Mouse (Mus musculus) heart, embryonic 11.5 days (tissue): ENCODE results near the gene Nup107. TPM values are rescaled to one million over a fixed set of nuclear protein-coding genes. Genes with fewer than 3 reads are reported as not detected.

ENCODE experiments used
- ATAC-seq: fragments of 200-750 bp; cut with Nextera tagmentation; replicated peaks from 2 replicates; pipeline ENCODE4 v1.8.0; 2017; ENCODE audit warnings: moderate library complexity; ENCODE audit not compliant: insufficient number of reproducible peaks, low FRiP score, low TSS enrichment
- H3K27ac ChIP-seq: fragments of 300-500 bp; sonication (generic); 2 replicates; pipeline ENCODE4 v1.5.1; 2014; ENCODE audit warnings: mild to moderate bottlenecking, low read depth, low read length
- H3K27me3 ChIP-seq: fragments of 300-500 bp; sonication (generic); 2 replicates; pipeline ENCODE4 v1.6.1; 2014; ENCODE audit warnings: mild to moderate bottlenecking, low read length, mixed read lengths; ENCODE audit not compliant: control insufficient read depth, insufficient read depth
- H3K36me3 ChIP-seq: fragments of 300-500 bp; sonication (generic); 2 replicates; pipeline ENCODE4 v1.6.1; 2014; ENCODE audit warnings: mild to moderate bottlenecking, low read length, moderate library complexity, mixed read lengths; ENCODE audit not compliant: control insufficient read depth, insufficient read depth
- H3K4me1 ChIP-seq: fragments of 300-500 bp; sonication (generic); 2 replicates; pipeline ENCODE4 v1.6.1; 2014; ENCODE audit warnings: low read length; ENCODE audit not compliant: control insufficient read depth, insufficient read depth
- H3K4me2 ChIP-seq: fragments of 300-500 bp; sonication (generic); 2 replicates; pipeline ENCODE4 v1.6.1; 2014; ENCODE audit warnings: mild to moderate bottlenecking, moderate library complexity
- H3K4me3 ChIP-seq: fragments of 300-500 bp; sonication (generic); 2 replicates; pipeline ENCODE4 v1.5.1; 2014; ENCODE audit warnings: low read depth, low read length
- H3K9ac ChIP-seq: fragments of 300-500 bp; sonication (generic); 2 replicates; pipeline ENCODE4 v1.6.1; 2014; ENCODE audit warnings: mild to moderate bottlenecking, low read depth, low read length, moderate library complexity
- H3K9me3 ChIP-seq: fragments of 300-500 bp; sonication (generic); replicated peaks from 2 replicates; pipeline ENCODE4 v1.6.1; 2016; ENCODE audit warnings: low read length; ENCODE audit not compliant: control insufficient read depth
- WGBS: fragments of 180-500 bp; shearing (Covaris S2); extraction: QIAGEN DNeasy Blood & Tissue Kit; methylation state at CpG from one replicate; pipeline ENCODE4 v1.1.7; 2014; ENCODE audit not compliant: insufficient replicate concordance; 5-methylcytosine and 5-hydroxymethylcytosine counted together
- polyA plus RNA-seq: library from polyadenylated mRNA; unstranded; fragments of >200 nt; fragmentation: Nextera tagmentation; extraction: Ambion mirVana; gene quantifications from 2 replicates; pipeline ENCODE4 v1.2.1, GENCODE M21; 2014

Gene Nup107
- polyA plus RNA-seq, 1 experiment from 2014 or later, result 56.3 TPM

DNA sequence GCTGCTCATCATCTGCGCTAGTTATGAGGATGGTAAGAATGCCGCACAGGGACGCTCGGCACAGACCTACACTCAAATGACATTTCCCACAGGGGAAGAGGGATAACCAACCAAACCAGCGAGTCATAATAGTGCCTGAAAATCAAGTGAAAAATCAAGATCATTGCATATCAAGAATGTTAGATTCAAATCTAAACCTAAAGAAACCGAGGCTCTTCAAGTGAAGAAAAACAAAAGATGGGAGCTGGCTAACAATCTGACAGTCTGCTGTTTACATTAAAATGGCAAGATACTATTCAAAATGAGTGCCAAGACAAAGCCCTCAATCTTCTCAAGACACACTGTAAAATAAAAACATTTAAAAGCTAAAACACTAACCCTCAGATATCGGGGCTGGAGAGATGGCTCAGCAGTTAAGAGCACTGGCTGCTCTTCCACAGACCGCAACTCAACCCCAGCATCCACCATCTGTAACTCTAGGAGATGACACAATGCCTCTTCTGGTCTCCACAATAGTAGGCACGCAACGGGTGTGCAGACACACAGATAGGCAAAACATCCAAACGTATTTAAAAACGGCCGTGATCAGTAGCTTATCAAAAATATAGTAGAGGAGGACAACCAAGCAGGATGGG is 8.6 kb downstream of the Nup107 start:
- peaks cover 18% of the 10 kb centered on the region for H3K36me3 ChIP-seq

DNA sequence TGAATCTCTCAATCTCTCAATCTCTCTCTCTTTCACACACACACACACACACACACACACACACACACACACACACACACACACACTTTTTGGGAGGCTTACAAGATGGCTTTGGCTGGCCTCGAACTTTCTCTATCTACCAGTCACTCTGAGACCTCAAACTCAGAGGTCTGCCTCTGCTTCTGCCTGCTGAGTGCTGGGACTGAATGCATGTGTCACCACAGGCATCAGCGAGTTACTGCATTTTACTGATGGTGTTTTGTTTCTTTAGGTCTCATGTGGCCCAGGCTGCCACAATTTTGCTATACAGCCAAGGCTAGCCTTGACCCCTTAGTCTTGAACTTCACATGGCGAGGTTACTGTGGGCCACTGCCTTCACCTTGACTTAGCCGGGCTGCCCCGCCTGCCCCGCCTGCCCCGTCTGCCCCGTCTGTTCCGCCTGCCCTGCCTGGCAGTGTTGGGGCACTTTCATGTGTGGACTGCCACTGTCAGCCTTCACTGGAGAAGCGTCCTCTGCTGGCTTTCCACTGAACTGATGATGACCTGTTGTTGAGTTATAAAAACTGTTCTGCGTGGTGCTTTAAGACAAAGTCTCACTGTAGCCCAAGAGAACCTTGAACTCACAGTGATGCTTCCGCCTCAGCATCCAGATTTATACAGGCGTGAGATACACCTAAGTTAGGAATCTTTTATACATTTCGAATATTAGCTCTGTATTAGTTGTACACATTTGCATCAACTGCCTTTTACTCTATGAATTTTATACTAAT is 9.8 kb downstream of the Nup107 start:
- H3K4me2 ChIP-seq, result no peak overlapping the region
- ATAC-seq, result no peak
- no peak overlapping the region for H3K9ac ChIP-seq
- no peaks in the 10 kb centered on the region for H3K27me3 ChIP-seq
- no peaks in the 10 kb centered on the region for H3K4me1 ChIP-seq
- no peak overlapping the region for H3K4me3 ChIP-seq
- 93% methylated on average over 14 of the region's 14 CpGs for WGBS
- H3K9me3 ChIP-seq, result no peaks in the 10 kb centered on the region
- H3K36me3 ChIP-seq, result peaks cover 25% of the 10 kb centered on the region
- no peak overlapping the region for H3K27ac ChIP-seq

More for the DNA sequence above, 8.6 kb downstream of the Nup107 start:
- Histone ChIP-seq H3K4me2 (no peak overlapping the region), H3K4me1 (no peaks in the 10 kb centered on the region), H3K4me3 (no peak overlapping the region), H3K9ac (no peak overlapping the region), H3K27me3 (no peaks in the 10 kb centered on the region), H3K9me3 (no peaks in the 10 kb centered on the region), H3K27ac (no peak overlapping the region)
- ATAC-seq, result no peak
- WGBS, result 94% methylated on average over 13 of the region's 13 CpGs

DNA sequence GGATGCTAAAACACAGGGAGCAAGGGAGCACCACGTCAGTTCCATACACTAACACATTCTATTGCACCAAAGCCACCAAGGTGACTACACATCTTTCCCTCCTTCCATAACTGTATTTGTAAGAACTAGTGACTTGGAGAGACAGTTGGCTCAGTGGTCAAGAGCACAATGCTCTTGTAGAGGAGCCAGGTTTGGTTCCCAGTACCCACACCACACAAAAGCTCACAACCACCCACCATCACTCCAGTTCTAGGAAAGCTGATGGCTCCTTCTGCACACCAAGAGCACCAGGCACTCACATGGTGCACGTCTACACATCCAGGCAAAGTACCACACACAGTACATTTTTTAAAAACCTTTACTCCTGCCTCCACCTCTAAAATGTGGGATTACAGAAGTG is 10.4 kb downstream of the Nup107 start:
- 80% methylated on average over 2 of the region's 2 CpGs for WGBS
- Histone ChIP-seq H3K27me3 (no peaks in the 10 kb centered on the region), H3K4me2 (no peak overlapping the region), H3K36me3 (peaks cover 28% of the 10 kb centered on the region), H3K9me3 (no peaks in the 10 kb centered on the region), H3K9ac (no peak overlapping the region), H3K4me1 (no peaks in the 10 kb centered on the region), H3K27ac (no peak overlapping the region), H3K4me3 (no peak overlapping the region)
- no peak for ATAC-seq

DNA sequence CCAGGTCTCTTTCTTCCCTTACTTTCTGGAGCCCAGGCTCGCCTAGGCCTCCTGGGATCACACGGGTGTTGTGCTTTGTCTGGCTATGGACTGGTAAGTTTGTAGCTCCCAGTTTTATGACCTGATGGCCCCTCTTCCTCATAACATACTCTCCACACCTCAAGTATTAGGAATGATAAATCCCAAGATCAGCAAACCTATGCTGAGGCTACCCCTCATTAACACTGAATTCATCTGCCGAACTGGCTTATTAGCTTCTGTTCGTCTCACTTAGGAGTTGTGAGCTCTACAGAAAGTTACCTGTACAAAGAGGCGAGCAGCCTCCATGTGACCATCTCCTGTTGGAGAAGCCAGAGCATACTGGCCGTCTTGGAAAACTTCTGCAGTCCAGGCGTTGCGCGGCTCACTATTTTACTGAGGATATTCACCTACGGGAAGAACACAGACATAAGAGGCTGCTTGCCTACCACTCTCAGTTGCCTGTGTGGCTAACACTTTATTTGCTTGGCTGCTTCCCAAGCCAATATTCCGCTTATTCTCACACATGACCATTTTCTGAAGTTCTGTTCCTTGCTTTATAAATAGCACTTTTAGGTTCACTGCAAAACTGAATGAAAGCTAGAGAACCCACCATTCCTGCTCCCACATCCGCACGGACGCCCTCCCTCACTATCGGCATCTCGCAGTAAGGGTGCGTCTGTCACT is 11.3 kb downstream of the Nup107 start:
- Histone ChIP-seq H3K9me3 (no peaks in the 10 kb centered on the region), H3K4me2 (no peak overlapping the region), H3K36me3 (peaks cover 29% of the 10 kb centered on the region), H3K27me3 (no peaks in the 10 kb centered on the region), H3K9ac (no peak overlapping the region), H3K4me3 (no peak overlapping the region), H3K4me1 (no peaks in the 10 kb centered on the region), H3K27ac (no peak overlapping the region)
- ATAC-seq, result no peak
- 93% methylated on average over 17 of the region's 17 CpGs for WGBS

DNA sequence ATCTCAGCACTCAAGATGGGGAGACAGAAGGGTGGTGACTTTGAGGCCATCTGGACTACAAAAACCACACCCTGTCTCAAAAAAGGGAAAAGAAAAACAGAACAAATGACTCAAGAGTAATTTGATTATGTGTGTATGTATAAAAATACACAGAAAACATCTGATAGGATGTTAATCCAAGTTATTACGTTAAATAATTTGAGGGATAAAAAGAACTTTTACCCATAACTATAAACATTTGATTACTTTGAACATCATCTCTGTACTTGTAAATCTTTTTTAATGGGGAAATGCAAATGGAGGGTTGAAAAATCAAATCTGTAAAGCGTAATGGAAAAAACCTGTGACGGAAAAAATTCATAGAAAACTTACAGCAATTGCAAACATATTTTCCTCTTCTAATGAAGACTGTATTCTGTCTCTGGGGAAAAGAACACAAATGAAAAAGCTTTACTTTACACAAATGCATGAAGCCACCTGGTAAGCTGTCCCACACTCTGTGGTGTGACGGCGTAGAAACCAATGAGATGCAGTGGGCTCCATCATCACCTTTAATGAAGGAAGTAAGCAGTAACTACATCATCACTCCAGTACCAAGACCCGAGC is 12.1 kb downstream of the Nup107 start:
- no peak overlapping the region for H3K9ac ChIP-seq
- no peak for ATAC-seq
- H3K9me3 ChIP-seq, result no peaks in the 10 kb centered on the region
- no peak overlapping the region for H3K4me2 ChIP-seq
- no peak overlapping the region for H3K27ac ChIP-seq
- no peak overlapping the region for H3K4me3 ChIP-seq
- peaks cover 33% of the 10 kb centered on the region for H3K36me3 ChIP-seq
- WGBS, result 91% methylated on average over 6 of the region's 6 CpGs
- no peaks in the 10 kb centered on the region for H3K27me3 ChIP-seq
- no peaks in the 10 kb centered on the region for H3K4me1 ChIP-seq

DNA sequence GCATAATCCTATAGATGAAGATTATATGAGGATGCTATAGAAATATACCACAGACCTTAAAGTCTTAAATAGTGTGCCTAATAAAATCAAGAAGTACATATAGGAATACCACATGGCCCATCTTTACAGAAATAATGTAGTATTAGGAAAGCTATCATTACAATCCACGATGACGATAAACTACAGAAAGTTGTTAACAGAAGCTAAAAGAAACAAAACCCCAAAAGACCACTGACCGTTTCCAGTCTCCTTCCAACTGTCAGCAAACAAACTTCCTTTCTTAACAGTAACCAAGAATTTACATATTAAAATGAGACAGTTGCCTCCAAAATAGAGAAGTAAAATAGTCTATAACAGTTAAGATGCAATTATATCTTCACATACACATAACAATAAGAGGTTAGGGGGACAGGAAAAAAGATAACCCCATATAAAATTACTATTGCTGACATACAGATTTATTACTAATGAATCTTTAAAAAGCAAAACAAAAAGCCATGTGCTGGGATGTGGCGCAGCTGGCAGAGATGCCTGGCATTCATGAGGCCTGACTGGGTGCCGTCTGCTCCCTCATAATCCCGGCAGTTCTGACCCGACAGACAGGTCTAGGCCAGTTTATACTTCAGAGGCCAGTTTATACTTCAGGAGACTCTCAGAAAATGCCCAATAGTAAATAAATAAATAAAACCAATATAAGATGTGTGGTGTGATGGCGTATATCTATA is 12.8 kb downstream of the Nup107 start:
- ATAC-seq, result no peak
- Histone ChIP-seq H3K9ac (no peak overlapping the region), H3K4me2 (no peak overlapping the region), H3K27ac (no peak overlapping the region), H3K27me3 (no peaks in the 10 kb centered on the region), H3K36me3 (peaks cover 30% of the 10 kb centered on the region), H3K9me3 (no peaks in the 10 kb centered on the region), H3K4me1 (no peaks in the 10 kb centered on the region), H3K4me3 (no peak overlapping the region)
- 95% methylated on average over 8 of the region's 8 CpGs for WGBS

DNA sequence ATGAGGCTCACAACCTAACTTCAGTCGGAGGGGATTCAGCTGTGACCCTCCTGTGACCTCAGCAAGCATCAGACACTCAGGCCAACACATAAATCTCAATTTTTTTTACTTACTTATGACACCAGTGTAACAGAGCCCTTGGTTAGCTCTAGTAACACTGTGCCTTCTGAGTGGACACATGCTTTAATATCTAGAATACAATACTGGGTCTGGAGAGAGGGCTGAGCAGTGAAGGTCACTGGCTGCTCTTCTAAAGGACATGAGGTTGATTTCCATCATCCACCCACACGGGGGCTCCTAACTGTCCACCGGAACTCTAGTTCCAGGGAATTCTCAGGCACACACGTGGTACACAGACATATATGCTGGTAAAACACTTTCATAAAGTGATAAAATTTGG is 13.6 kb downstream of the Nup107 start:
- Histone ChIP-seq H3K4me3 (no peak overlapping the region), H3K36me3 (peaks cover 28% of the 10 kb centered on the region)

DNA sequence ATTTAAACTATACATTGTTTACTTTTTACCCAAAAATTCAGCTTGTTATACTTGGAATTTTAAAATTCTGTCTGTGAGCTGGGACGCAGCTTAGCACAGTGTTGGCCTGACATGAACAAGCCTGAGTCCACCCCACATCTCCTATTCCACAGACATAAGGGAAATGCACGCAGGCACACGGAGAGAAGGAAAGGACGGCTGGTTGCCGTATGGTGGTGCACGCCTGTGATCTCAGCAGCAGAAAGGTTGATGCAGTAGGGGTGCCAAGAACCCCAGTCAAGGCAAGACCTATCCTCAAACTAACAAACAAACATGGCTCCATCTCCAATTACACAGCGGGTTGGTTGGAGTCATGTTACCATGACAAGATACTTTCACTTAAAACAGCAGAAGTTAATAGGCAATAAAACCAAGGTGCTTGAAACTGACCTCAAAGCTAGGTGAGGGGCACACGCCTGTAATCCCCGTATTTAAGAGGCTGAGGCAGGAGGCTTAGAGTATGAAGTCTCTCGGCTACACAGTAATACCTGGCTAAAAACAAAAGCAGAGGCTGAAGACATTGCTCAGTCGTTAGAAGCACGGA is 14.1 kb downstream of the Nup107 start:
- no peak for ATAC-seq
- H3K4me1 ChIP-seq, result no peaks in the 10 kb centered on the region
- peaks cover 28% of the 10 kb centered on the region for H3K36me3 ChIP-seq
- no peak overlapping the region for H3K9ac ChIP-seq
- no peaks in the 10 kb centered on the region for H3K9me3 ChIP-seq
- 94% methylated on average over 12 of the region's 12 CpGs for WGBS
- H3K27me3 ChIP-seq, result no peaks in the 10 kb centered on the region
- no peak overlapping the region for H3K4me3 ChIP-seq
- H3K27ac ChIP-seq, result no peak overlapping the region
- no peak overlapping the region for H3K4me2 ChIP-seq

More for the DNA sequence above, 13.6 kb downstream of the Nup107 start:
- Histone ChIP-seq H3K27ac (no peak overlapping the region), H3K4me1 (no peaks in the 10 kb centered on the region), H3K27me3 (no peaks in the 10 kb centered on the region), H3K4me2 (no peak overlapping the region), H3K9me3 (no peaks in the 10 kb centered on the region), H3K9ac (no peak overlapping the region)
- ATAC-seq, result no peak
- WGBS, result 78% methylated on average over 4 of the region's 4 CpGs
